Mouse (Mus musculus): ENCODE data around the gene Cfap43. TPM values are rescaled to one million over a fixed set of nuclear protein-coding genes. Genes with fewer than 3 reads are reported as not detected.
A peak's percentile ranks its signal among the peaks of the same experiment; 100 is the strongest.

Gene Cfap43
- total RNA-seq, 2 experiments from 2014 or later: 1.2 to 1.7 TPM

DNA sequence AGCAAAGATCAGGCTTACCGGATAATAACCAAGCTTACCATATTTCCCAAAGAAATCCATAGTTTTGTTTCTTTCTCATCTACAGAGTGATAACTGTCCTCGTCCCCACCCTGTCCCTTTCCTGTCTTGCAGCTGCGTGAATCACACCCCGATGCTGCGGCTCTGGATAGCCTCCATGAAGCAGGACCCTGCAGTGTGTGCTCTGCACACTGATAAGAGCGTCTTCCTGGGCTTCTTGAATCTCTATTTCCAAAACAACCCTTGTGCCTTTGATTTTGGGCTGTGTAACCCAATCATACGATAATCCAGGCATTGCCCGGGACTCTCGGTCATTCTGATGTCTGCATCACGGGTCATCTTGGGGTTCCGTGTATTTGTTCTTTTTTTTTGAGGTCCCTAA is 33.2 kb downstream of the Cfap43 start:
- no peak for DNase-seq
- intact Hi-C loops (cut with DNase I): no loop called here

DNA sequence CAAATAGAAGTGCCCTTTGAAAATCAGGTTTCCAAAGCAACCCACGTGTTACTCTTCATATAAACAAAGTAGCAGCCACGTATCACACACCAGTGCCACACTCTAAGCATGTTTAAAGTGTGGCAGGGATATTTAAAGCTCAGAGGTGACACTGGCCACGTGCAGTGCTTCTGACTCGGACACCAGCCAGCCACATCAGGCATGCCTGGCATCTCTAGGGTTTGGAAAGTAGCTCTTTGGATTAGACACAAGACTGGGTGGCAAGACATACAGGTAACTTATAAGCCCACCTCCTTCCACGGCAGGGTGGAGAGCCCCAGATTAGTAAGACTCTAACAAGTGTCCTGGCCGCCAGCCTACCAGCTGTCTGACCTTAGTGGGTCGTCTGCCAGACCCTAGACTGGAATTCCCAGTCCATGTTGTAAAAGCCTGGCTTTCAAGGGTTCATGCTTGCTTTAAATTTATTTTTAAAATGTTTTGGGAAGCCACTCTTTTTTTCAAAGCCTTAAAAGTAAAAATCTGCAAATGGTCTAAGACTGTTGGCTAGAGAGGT is 33.8 kb downstream of the Cfap43 start:
- no peak for DNase-seq
- intact Hi-C loops (cut with DNase I): no loop called here

DNA sequence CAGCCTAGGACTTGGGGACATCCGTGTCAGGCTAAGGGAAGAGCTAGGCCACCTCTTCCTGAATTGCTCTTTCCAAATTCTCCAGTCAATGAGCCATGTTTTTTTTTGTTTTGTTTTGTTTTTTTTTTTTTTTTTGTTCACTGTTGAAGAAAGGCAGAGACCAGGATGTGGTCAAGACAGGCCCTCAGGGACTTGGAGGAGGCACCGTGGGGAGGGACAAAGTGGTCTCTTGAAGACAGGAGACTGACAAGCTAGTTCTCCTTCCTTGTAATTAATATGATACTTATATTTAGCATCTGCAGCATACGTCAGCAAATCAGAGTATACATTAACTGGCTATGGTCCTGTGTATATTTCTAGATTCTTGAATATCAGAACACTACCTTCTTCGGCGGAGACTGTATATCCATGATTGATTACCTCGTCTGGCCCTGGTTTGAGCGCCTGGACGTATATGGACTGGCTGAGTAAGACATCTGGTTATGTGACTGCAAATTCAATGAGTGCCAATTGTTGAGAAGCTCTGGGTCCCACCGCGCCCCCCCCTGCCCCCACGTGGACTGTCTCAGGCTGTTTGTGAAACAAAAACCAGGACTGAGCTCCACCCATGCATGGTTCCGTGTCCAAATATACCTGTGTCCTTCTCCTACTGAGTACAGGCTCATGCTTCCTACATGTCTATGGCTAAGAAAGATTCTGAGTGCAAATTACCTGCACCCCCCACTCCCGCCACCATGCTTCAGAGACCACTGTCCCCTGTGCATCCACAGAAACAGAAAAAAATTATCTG is 34.6 kb downstream of the Cfap43 start:
- no peak for DNase-seq
- intact Hi-C loops (cut with DNase I): no loop called here

- intact Hi-C loops (cut with DNase I): loop anchor here (2.0 kb wide), 1 partner anchor 50 kb away; no protein-coding TSS in a partner anchor
- DNase-seq: no peak
These were observed 36.2 kb downstream of the Cfap43 start for GRCm38 (mm10) chr19:47882882-47883254.

- intact Hi-C loops (cut with DNase I): loop anchor here (2.0 kb wide), 1 partner anchor 50 kb away; no protein-coding TSS in a partner anchor
- peak; percentile 85 for DNase-seq
These were observed 36.8 kb downstream of the Cfap43 start for GRCm38 (mm10) chr19:47882151-47882881.

- intact Hi-C loops (cut with DNase I): no loop called here
- DNase-seq: no peak
These were observed 37.5 kb downstream of the Cfap43 start for GRCm38 (mm10) chr19:47881538-47881937.

DNA sequence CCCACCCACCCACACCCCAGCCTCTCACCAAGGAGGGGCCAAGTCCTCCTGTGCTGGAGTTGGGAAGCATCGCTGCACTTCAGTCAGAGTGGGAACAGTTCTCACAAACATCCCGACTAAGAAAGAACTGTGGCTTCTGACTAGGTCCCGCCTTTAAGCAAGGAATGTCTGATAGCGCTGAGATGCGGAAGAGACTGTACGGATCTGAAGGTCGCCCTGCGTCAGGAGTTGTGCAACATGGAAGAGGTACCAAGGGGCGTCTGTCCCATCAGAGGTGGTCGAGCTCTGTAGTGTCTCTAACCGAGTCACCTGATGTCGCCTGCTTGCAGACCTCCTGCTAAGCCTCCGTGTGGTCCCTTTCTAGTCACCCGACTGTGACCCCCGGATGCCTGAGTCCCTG is 42.8 kb downstream of the Cfap43 start:
- intact Hi-C loops (cut with DNase I): no loop called here
- no peak for DNase-seq

GRCm38 (mm10) chr19:47871515-47871914 is 47.6 kb downstream of the Cfap43 start:
- peak; percentile 33 for DNase-seq
- intact Hi-C loops (cut with DNase I): no loop called here

GRCm38 (mm10) chr19:47870102-47870666 is 48.9 kb downstream of the Cfap43 start:
- no peak for DNase-seq
- intact Hi-C loops (cut with DNase I): no loop called here

DNA sequence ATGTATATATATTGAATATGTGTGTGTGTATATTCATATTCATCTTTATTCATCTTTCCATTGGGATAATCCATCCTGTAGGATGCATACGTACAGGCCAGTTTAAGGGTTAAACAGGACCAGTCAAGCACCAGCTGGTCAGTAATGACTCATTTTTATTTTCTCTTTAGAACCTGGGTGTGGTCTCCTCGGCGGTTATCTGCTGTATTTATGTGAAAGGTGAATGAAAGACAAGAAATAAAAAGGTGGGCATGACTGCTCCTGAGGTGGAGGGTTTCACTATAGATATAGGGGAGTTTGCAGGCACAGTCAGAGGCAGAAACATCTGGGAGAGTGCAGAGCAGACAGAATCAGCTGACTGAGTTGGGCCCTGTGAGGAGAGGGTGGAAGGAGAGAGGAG is 49.6 kb downstream of the Cfap43 start:
- intact Hi-C loops (cut with DNase I): no loop called here
- DNase-seq: no peak

DNA sequence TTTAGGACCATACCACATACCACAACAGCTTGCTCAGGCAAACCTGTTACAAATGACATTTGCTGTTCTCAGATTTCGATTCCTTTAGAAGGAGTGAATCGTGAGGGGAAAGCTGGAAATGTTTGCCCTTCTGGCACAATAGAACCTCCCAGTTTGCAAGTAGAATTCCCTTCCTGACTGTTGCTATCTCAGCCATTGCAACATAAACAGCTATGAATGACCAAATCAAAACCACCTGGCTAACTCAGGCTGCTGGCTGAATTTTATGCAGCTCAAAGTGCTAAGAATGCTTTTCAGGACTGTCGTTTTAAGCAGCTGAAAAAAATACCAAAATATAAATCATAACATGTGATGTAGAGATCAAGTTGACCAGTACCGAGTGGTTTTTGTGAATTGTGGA is 50.1 kb downstream of the Cfap43 start:
- no peak for DNase-seq
- intact Hi-C loops (cut with DNase I): no loop called here

DNA sequence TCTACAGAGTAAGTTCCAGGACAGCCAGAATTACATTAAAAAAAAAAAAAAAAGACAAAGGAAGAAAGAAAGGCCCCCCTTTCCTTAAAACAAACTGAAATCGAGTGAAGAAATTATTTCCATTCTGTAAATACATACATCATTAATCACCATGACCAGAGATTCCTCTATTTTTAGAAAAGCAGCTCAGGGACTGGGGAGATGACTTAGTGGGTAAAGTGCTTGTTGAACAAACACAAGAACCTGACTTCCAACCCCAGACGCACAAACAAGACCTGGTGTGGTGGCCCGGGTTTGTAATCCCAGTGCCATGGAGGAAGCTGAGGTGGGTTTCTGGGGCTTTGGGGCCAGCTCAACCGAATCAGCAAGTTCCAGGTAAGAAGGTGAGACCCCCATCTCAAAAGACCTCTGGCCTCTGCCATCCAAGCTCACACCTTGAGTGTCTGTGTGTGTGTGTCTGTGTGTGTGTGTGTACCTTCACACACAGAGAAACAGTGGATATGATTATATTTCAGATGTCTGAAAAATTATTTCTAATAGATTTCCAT is 51.4 kb downstream of the Cfap43 start:
- intact Hi-C loops (cut with DNase I): no loop called here
- DNase-seq: no peak

DNA sequence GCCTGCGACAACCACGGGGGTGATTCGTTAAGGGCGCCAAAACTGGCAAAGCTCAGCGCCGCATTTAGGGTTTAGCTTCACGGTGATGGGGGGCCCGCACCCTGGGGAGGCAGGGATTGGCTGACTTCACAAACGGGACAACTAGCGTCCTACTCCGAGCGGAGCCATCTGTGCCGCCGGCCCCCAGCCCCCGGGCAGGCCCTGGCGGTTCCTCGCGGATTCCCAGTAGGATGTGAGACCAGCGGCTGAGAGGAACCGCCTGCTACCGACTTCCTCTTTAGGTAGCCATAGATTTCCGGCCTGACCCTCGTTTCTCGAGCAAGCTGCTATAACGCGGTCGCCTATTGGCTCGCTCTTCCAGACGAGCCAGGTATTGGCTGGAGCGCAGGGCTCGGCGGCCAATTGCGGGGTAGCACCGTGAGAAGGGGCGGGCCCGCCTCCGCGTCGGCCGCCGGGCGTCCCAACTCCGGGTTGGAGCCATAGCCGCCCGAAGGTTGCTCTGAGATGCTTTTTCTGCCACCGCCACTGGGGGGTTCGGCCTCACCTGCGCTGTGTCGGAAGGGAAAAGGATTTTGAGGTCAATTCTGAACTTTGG is 53.6 kb downstream of the Cfap43 start, which contains the start of gene Gsto2:
Gsto2 (plus strand) TSS at position 182 of the 595 bp plus-strand sequence.
- DNase-seq: peak; percentile 96

GRCm38 (mm10) chr19:47864721-47865120 is 54.4 kb downstream of the Cfap43 start:
- no peak for DNase-seq
- intact Hi-C loops (cut with DNase I): no loop called here

More for the DNA sequence above, 53.6 kb downstream of the Cfap43 start, which contains the start of gene Gsto2:
- intact Hi-C loops (cut with DNase I): no loop called here

DNA sequence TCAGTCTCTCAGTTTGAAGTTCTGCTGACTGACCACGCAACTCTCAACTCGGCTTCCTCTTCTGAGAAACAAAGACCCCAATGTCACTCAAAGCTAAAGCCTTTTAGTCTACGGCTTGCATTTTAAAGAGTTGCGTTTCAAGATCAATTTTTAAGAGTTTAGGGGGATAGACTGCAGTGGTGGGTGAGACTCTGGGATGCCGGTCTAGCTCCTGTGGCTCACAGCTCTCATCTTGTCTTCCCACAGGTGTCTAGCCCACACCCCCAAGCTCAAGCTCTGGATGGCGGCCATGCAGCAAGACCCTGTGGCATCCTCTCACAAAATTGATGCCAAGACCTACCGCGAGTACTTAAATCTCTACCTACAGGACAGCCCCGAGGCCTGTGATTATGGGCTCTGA is 55.0 kb downstream of the Cfap43 start:
- no peak for DNase-seq
- intact Hi-C loops (cut with DNase I): no loop called here

GRCm38 (mm10) chr19:47862581-47862980 is 56.5 kb downstream of the Cfap43 start:
- DNase-seq: no peak
- intact Hi-C loops (cut with DNase I): no loop called here

GRCm38 (mm10) chr19:47859180-47859579 is 59.9 kb downstream of the Cfap43 start:
- no peak for DNase-seq
- intact Hi-C loops (cut with DNase I): no loop called here

GRCm38 (mm10) chr19:47857957-47858942 is 60.8 kb downstream of the Cfap43 start:
- DNase-seq: no peak

More at GRCm38 (mm10) chr19:47857957-47858942, 60.8 kb downstream of the Cfap43 start:
- intact Hi-C loops (cut with DNase I): no loop called here

Measured in left cerebral cortex, postnatal 4 days (tissue).